Mouse (Mus musculus): ENCODE data around the gene Gm17359.

- no peak for TF ChIP-seq CTCF (IDR thresholded peaks at IDR 0.05; ENCODE audit: borderline replicate concordance, extremely low read depth, insufficient read depth, insufficient read length)
- TF ChIP-seq POLR2A (IDR thresholded peaks at IDR 0.05; ENCODE audit: borderline replicate concordance, extremely low read depth, insufficient read depth, insufficient read length, poor library complexity, severe bottlenecking): no peak
These were observed 37.1 kb upstream of the Gm17359 start for GRCm38 (mm10) chr3:79299401-79299800.

Measured in brain, embryonic 14.5 days (tissue).